Mouse (Mus musculus) ovary, postnatal 14 days (tissue): ENCODE measurements around the gene Olfr175-ps1.

Source experiments
- DNase-seq: peaks from one replicate; pipeline ENCODE4 v3.0.0; 2022; ENCODE audit warnings: low spot score

Gene Olfr175-ps1

DNA sequence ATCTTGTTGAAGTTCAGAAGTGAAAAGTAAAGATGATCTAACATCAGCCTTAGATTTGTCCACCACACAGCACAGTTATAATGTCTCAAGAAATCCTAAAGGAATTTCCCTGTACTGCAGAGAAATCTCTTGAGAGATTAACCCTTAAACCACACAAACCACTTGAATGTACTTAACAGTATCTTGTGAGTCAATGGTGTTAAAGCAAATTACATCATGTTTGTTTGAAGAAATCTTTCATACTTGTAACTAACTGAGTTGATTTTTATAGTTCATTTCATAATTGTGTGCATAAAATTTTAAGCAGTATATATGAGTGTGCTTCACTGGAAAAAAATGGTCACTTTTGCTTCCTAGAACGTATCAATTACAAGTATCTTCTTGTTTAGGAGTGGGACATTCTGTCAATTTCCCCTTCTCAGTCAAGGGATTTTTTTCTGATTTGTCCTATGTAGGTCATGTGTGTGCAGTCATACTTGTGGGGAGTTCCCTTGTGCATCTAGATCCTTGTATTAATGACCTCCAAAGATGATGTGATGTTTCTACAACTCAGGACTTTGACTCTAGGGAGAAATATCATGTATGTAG lies at the start of gene Olfr175-ps1:
Gene Olfr175-ps1 (minus strand): TSS at position 51 of the 588 bp plus-strand sequence.
- DNase-seq = no peak

DNA sequence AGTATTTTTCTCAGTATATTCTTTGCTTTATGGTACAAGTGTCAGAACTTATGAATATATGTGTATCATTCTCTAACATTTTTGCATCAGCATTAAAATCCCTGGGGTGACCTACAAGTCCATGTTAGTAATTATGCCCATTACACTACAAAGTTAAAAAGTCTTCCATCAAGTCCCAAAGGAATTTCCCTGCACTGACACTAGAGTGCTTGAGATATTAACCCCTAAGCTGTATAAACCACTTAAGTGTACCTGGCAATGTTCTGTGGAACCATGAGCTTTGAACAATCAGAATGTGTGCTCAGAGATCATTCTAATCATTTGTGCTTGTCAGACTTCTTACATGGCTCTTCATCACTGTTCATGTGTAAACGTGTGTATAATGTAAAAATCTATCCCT lies 48.1 kb upstream of the Olfr175-ps1 start, which contains the start of gene Olfr177:
Gene Olfr177 (minus strand): TSS at position 101 of the 400 bp plus-strand sequence.
- no peak for DNase-seq

GRCm38 (mm10) chr16:58861479-58861878 lies 34.9 kb upstream of the Olfr175-ps1 start:
- no peak for DNase-seq

DNA sequence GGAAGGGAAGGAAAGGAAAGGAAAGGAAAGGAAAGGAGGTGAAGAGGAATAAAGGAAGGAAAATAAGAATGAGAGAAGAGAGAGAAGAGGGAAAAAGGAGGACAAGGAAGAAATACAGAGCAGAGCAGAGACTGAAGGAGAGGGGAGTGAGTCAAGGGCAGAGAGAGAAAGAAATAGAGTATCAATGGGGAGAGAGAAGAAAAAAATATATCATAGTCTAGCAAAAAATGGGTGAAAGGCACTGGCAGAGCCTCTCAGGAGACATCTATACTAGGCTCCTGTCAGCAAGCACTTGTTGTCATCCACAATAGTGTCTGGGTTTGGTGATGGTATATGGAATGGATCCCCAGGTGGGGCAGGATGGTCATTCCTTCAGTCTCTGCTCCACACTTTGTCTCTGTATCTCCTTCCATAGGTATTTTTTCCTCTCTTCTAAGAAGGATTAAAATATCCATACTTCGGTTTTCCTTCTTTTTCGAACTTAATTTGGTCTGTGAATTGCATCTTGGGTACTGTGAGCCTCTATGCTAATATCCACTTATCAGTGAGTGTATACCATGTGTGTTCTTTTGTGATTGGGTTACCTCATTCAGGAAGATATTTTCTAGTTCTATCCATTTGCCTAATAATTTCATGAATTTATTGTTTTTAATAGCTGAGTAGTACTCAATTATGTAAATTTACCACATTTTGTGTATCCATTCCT lies 33.6 kb upstream of the Olfr175-ps1 start:
- DNase-seq = no peak

DNA sequence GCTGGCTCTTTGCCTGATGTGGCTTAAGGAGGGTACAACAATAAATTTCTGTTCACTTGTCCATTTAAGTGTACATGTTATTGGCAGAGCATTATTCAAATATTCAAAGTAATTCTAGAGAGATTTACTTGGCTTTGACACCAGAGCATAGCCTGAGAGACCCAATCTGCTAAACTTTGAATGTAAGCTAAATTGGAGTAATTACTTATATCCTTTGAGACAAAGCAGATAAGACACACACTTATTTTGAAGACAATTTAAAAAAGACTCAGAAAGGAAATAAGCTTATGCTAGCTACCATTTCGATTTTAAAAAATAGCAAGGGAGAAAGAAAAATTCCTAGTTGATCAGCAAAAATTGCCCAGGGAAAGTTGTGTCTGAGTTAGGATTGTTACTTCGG lies 26.4 kb downstream of the Olfr175-ps1 start, which contains the start of gene Olfr173:
Gene Olfr173 (minus strand): TSS at position 101 of the 400 bp plus-strand sequence.
- DNase-seq = no peak
